Mouse (Mus musculus) limb, embryonic 13.5 days (tissue): ENCODE measurements at regions not wholly inside any gene's neighbourhood (a gene's known extent, or its start where the extent isn't known, plus 50 kb on each side); places are given as distances from the start of the nearest gene placed in this dataset.

ENCODE experiments used
- ATAC-seq: fragments of 200-750 bp; cut with Nextera tagmentation; 2 replicates; pipeline ENCODE4 v1.8.0; 2017; ENCODE audit warnings: low read depth, moderate number of reproducible peaks, moderate TSS enrichment; ENCODE audit not compliant: low FRiP score
- H3K27ac ChIP-seq: fragments of 300-500 bp; sonication (generic); 2 replicates; pipeline ENCODE4 v1.5.1; 2015; ENCODE audit warnings: inconsistent platforms, mild to moderate bottlenecking, moderate library complexity
- H3K27me3 ChIP-seq: fragments of 300-500 bp; sonication (generic); 2 replicates; pipeline ENCODE4 v1.6.1; 2015; ENCODE audit warnings: mild to moderate bottlenecking, inconsistent platforms
- H3K36me3 ChIP-seq: fragments of 300-500 bp; sonication (generic); 2 replicates; pipeline ENCODE4 v1.6.1; 2015; ENCODE audit warnings: inconsistent platforms, mild to moderate bottlenecking, moderate library complexity
- H3K4me1 ChIP-seq: fragments of 300-500 bp; sonication (generic); 2 replicates; pipeline ENCODE4 v1.6.1; 2015; ENCODE audit warnings: inconsistent platforms
- H3K4me2 ChIP-seq: fragments of 300-500 bp; sonication (generic); replicated peaks from 2 replicates; pipeline ENCODE4 v1.6.1; 2015; ENCODE audit warnings: inconsistent platforms, mild to moderate bottlenecking, moderate library complexity
- H3K4me3 ChIP-seq: fragments of 300-500 bp; sonication (generic); 2 replicates; pipeline ENCODE4 v1.5.1; 2015; ENCODE audit warnings: moderate library complexity, mild to moderate bottlenecking, inconsistent platforms
- H3K9ac ChIP-seq: fragments of 300-500 bp; sonication (generic); 2 replicates; pipeline ENCODE4 v1.6.1; 2015; ENCODE audit warnings: mild to moderate bottlenecking, inconsistent platforms
- H3K9me3 ChIP-seq: fragments of 300-500 bp; sonication (generic); 2 replicates; pipeline ENCODE4 v1.6.1; 2016; ENCODE audit warnings: inconsistent platforms
- WGBS: fragments of 180-500 bp; shearing (Covaris S2); methylation state at CpG from one replicate; pipeline ENCODE4 v1.1.7; 2015; 5-methylcytosine and 5-hydroxymethylcytosine counted together

DNA sequence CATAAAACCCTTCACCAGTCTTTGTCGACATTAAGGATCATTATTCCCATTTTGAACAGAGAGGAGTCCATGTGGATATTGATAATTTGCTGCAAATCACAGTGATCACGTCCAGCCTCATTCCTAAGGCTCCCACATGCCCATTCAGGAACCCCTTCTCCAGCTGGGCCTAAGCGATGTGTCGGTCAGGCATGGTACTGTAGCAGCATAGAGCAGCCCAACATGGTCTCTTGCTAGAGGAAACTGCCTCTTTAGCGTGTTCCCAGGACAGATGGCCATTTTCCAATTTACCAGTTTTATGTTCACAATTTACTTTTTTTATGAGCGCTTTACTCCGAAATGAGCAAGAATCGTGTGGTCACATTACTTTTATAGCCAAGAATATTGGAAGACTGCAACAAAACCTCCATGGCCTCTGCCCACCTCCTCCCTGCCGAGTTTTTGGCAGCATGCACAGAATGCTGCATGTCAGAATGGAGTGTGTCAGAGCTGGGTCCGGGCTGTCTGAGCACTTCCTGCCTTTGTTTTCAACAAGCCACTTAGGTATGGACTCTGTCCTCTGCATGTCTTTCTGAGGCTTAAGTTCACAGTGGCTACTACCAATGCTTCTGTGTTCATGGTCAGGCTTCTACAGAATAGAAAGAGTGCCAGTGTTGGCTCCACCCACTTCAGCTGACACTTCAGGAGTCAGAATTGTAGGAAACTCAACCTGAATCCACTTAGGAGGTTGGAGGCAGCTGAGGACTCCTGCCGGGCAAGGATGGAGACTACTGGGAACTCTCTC is 419.6 kb upstream of the Gm10131 start:
- peak overlapping the region; percentile 35 for H3K4me2 ChIP-seq
- no peaks in the 10 kb centered on the region for H3K9me3 ChIP-seq
- H3K36me3 ChIP-seq, result no peaks in the 10 kb centered on the region
- peaks cover 5% of the 10 kb centered on the region; the same call in 1 of the 2 replicates for H3K27me3 ChIP-seq
- peaks cover 9% of the 10 kb centered on the region for H3K4me1 ChIP-seq
- peak overlapping the region; percentile 28; the same call in 1 of the 2 replicates for H3K27ac ChIP-seq
- H3K4me3 ChIP-seq, result no peak overlapping the region
- H3K9ac ChIP-seq, result no peak overlapping the region
- peak; percentile 78; the same call in 1 of the 2 replicates for ATAC-seq
- 35% methylated on average over 11 of the region's 11 CpGs for WGBS

DNA sequence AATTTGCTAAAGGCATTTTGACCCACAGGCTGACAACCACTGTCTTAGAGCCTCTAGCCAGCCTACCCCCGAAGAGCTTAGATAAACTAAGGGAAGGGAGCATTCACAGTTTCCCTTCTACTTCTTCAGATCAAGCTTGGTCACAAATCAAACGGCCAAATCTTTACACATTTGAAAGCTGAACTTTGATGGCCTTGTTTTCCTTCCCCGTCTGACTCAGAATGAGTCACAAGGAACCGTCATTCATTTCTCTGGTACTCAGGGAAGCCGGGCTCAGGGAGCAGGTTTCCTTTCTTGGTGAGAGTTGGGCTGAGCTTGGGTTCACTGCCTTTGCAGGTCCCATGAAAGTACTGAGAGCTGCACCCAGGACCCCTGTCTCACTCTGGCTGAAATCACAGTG is 418.5 kb upstream of the Gm10131 start:
- peaks cover 5% of the 10 kb centered on the region; the same call in 1 of the 2 replicates for H3K27me3 ChIP-seq
- H3K36me3 ChIP-seq, result no peaks in the 10 kb centered on the region
- no peak overlapping the region for H3K9ac ChIP-seq
- WGBS, result 75% methylated on average over 5 of the region's 5 CpGs
- no peak for ATAC-seq
- H3K4me1 ChIP-seq, result peaks cover 9% of the 10 kb centered on the region
- no peak overlapping the region for H3K4me3 ChIP-seq
- H3K9me3 ChIP-seq, result no peaks in the 10 kb centered on the region
- no peak overlapping the region for H3K27ac ChIP-seq
- H3K4me2 ChIP-seq, result no peak overlapping the region

DNA sequence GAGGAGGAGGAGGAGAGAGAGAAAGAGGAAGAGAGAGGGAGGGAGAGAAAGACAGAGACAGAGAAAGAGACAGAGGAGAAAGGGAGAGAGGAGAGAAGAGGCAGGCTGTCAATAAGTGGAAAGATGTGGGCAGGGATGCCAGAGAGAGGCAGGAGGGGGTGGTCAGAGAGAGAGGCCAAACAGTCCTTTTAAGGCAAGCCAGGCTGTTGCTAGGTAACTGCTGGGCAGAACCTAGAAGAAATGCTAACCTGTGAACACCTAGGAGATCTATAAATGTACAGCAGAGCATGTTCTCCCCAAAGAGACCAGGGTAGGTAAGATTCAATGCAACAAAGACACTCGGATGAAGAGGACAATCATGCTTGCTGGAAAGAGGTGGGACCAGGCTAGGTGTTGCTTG is 417.9 kb upstream of the Gm10131 start:
- Histone ChIP-seq H3K9me3 (no peaks in the 10 kb centered on the region), H3K9ac (no peak overlapping the region), H3K4me2 (no peak overlapping the region), H3K4me3 (no peak overlapping the region), H3K4me1 (peaks cover 9% of the 10 kb centered on the region), H3K27ac (no peak overlapping the region), H3K36me3 (no peaks in the 10 kb centered on the region), H3K27me3 (peaks cover 5% of the 10 kb centered on the region; the same call in 1 of the 2 replicates)
- ATAC-seq, result no peak
- WGBS, result 81% methylated on average over 1 of the region's 1 CpGs

DNA sequence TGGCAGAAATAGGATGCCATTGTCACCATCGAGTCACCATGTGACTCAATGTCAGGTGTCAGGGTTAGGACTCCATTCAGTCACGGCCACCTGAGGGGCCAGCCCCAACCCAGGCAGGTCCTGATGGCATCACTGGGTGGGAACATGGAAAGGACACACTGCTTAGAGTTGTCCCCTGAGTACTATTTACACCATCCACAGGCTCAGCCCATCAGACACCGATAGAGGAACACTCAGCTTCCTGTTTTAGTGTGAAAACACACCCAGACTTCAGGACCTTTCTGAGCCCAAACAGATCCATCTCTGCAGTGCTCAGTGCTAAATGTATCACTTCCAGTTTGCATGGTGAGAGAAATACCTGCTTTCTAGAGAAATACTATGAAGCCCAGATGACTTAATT is 416.7 kb upstream of the Gm10131 start:
- Histone ChIP-seq H3K4me2 (no peak overlapping the region), H3K9ac (no peak overlapping the region), H3K4me1 (peaks cover 9% of the 10 kb centered on the region), H3K27me3 (peaks cover 4% of the 10 kb centered on the region; the same call in 1 of the 2 replicates), H3K27ac (no peak overlapping the region), H3K9me3 (no peaks in the 10 kb centered on the region), H3K4me3 (no peak overlapping the region), H3K36me3 (no peaks in the 10 kb centered on the region)
- 81% methylated on average over 3 of the region's 3 CpGs for WGBS
- ATAC-seq, result no peak

DNA sequence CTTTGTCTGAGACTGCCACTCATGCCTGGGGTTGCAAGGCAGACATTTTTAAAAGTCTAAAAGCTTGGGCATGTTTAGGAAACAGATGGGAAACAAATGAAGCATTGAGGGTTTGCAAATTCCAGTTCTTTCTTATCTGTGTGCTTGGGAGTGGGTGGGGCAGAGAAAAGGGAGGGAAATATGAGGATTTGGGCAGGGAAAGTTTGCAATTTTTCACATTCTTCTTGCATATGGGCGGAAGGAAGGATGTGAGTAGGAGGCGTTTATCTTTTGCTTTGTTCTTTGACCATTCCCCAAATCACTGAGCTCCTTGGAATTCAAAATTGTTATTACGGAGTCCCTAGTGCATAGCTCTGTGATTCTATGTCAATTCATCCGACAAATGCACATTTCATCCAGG is 413.7 kb upstream of the Gm10131 start:
- H3K4me3 ChIP-seq, result no peak overlapping the region
- no peak overlapping the region for H3K9ac ChIP-seq
- H3K4me1 ChIP-seq, result no peaks in the 10 kb centered on the region
- H3K27me3 ChIP-seq, result no peaks in the 10 kb centered on the region
- no peaks in the 10 kb centered on the region for H3K36me3 ChIP-seq
- no peak overlapping the region for H3K27ac ChIP-seq
- H3K9me3 ChIP-seq, result no peaks in the 10 kb centered on the region
- H3K4me2 ChIP-seq, result no peak overlapping the region
- 77% methylated on average over 4 of the region's 4 CpGs for WGBS
- no peak for ATAC-seq

DNA sequence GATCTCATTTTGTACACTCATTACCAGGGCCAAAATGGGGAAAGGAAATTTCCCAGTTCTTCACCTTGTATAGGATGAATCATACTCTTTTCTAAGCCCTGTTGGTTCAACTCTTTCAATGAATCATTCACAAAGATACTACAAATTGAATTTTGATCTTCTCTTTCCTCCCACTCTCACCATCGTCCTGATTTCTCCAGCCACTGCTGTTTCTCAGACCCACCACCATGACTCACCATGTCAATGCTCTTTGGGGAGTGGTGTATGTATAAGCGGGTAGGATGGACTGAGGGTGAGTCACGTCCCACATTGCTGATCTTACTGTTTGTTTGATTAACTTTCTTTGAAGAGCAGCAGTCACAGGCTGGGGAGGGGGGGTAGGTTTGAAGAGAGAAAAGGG is 412.3 kb upstream of the Gm10131 start:
- Histone ChIP-seq H3K9me3 (no peaks in the 10 kb centered on the region), H3K27ac (no peak overlapping the region), H3K27me3 (no peaks in the 10 kb centered on the region), H3K4me1 (no peaks in the 10 kb centered on the region), H3K9ac (no peak overlapping the region), H3K4me3 (no peak overlapping the region), H3K4me2 (no peak overlapping the region), H3K36me3 (no peaks in the 10 kb centered on the region)
- no peak for ATAC-seq
- WGBS, result 84% methylated on average over 3 of the region's 3 CpGs

DNA sequence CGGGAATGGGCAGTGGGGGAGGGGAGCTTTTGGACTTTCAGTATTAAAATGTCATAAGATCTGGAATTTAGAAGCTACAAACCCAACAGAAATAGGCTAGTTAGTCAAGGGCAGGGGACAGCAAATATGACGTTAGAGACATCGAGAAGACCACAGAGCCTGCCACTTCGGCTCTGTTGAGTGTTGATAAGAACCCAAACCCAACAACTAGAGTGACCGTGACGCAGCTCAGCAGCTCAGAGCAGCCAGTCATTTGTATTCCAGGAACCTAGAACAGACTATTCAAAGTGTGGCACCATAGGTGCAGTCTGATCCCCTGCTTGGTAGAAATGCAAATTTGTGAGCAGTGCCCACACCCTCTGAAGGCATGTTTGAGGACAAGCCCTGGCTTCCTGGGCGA is 409.8 kb upstream of the Gm10131 start:
- no peak overlapping the region for H3K4me2 ChIP-seq
- no peaks in the 10 kb centered on the region for H3K27me3 ChIP-seq
- H3K4me1 ChIP-seq, result no peaks in the 10 kb centered on the region
- ATAC-seq, result no peak
- no peaks in the 10 kb centered on the region for H3K36me3 ChIP-seq
- no peak overlapping the region for H3K4me3 ChIP-seq
- no peaks in the 10 kb centered on the region for H3K9me3 ChIP-seq
- H3K9ac ChIP-seq, result no peak overlapping the region
- 84% methylated on average over 7 of the region's 7 CpGs for WGBS
- no peak overlapping the region for H3K27ac ChIP-seq

DNA sequence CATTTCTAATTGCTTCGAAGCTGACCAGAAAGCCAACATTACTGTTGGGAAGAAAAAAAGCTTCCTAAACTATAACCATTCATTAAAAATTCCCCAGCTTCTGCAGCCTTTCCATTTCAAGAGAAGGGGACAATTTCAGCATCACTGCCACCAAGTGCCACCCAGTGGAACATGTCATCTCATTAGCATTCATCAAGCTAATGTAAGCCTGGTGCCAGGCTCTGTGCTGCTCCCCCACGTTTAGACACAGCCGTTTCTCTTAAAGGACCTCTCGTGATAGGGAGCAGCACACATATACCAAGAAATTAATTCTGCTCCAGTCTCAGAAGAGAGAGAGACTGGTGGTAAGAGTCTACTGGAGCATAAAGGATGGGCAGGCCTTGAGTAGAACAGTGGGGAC is 409.1 kb upstream of the Gm10131 start:
- Histone ChIP-seq H3K9me3 (0 out of 2 replicates have a peak, but pooled peaks cover 2% of the 10 kb centered on the region), H3K4me2 (no peak overlapping the region), H3K36me3 (no peaks in the 10 kb centered on the region), H3K27me3 (no peaks in the 10 kb centered on the region), H3K4me1 (no peaks in the 10 kb centered on the region), H3K4me3 (no peak overlapping the region), H3K9ac (no peak overlapping the region), H3K27ac (no peak overlapping the region)
- ATAC-seq, result no peak
- WGBS, result 69% methylated on average over 4 of the region's 4 CpGs

DNA sequence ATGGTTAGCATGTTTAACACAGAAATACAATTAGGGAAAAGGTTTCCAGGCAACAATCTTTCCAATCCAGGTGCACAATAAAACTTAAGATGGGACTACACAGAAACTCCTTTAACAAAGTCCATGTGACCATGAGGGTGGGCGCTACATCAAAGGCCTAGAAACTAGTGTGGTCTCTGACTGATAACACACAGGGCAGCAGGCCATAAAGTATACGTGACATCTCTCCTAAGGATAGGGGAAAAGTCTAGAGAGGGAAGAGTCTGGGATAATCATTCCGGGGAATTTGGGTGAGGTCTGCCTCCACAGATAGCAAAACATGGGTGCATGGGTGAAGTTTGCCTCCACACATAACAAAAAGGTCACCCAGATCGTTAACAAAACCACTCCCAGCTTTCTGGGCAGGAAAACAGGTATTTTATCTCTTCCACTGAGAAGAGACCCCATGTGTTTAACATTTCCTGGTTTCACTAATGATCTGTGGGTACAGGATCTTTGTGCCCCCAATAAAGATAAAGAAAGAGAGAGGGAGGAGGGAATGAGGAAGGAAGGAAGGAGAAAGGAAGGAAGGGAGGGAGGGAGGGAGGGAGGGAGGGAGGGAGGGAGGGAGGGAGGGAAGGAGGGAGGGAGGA is 402.0 kb upstream of the Gm10131 start:
- no peak overlapping the region for H3K4me3 ChIP-seq
- no peak for ATAC-seq
- no peak overlapping the region for H3K9ac ChIP-seq
- no peak overlapping the region for H3K27ac ChIP-seq
- no peaks in the 10 kb centered on the region for H3K27me3 ChIP-seq
- 0 out of 2 replicates have a peak, but pooled peaks cover 4% of the 10 kb centered on the region for H3K9me3 ChIP-seq
- H3K36me3 ChIP-seq, result no peaks in the 10 kb centered on the region
- H3K4me1 ChIP-seq, result no peaks in the 10 kb centered on the region
- no peak overlapping the region for H3K4me2 ChIP-seq
- WGBS, result 23% methylated on average over 4 of the region's 4 CpGs

DNA sequence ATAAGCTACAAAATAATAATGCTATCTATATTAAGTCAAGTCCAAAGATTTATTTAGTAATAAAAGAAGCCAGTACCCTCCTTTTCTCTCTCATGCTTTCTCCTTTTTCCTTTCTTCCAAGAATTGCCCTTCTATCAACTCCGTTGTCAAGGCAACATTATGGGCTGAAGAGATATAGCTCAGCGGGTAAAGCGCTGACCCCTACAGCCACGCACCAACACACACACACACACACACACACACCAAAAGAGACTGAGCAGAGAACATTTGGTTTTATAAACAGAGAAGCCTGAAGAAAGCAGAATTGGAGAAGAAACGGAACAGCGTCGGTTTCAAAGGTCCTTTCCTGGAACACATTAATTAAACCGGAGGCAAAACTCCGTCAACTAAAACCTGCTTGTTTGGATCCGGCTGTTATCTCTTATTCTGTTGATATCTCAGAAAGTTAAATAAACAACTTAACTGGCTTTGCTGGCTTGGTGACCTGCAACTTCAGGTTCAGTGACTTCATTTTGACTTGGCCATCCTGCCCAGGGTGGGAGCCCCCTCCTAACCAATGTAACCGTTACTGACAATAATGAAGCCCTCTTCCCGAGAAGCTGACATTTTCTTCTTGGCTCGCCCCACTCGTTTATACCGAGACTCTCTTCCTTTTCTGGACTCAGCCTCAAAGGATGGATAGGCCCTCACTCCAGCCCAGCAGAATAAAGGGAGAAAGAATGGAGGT is 394.5 kb upstream of the Gm10131 start:
- Histone ChIP-seq H3K36me3 (no peaks in the 10 kb centered on the region), H3K4me3 (no peak overlapping the region), H3K4me1 (no peaks in the 10 kb centered on the region), H3K9ac (no peak overlapping the region), H3K27ac (no peak overlapping the region), H3K27me3 (no peaks in the 10 kb centered on the region), H3K9me3 (no peaks in the 10 kb centered on the region), H3K4me2 (no peak overlapping the region)
- 82% methylated on average over 15 of the region's 15 CpGs for WGBS
- no peak for ATAC-seq

DNA sequence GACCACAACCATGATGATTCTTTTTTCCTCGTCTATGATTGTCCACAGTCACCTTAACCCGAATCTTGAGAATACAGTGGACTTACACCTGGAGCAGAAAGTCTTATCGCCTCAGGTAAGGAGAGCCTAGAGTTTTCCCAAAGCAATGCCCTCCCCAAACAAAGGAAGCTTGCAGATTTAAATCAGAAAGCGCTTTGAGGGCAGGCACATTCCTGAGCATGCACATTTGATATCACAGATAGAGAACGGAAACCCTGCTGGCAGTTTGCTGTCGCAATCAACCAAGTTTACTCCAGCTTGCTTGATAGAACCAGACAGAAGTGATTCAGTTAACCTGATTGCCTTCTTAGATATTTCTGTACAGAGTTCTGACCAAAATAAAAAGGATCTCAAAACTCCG is 393.6 kb upstream of the Gm10131 start:
- Histone ChIP-seq H3K4me2 (no peak overlapping the region), H3K27me3 (no peaks in the 10 kb centered on the region), H3K9me3 (no peaks in the 10 kb centered on the region), H3K27ac (no peak overlapping the region), H3K4me1 (no peaks in the 10 kb centered on the region), H3K4me3 (no peak overlapping the region), H3K36me3 (no peaks in the 10 kb centered on the region), H3K9ac (no peak overlapping the region)
- ATAC-seq, result no peak
- WGBS, result 84% methylated on average over 7 of the region's 7 CpGs

DNA sequence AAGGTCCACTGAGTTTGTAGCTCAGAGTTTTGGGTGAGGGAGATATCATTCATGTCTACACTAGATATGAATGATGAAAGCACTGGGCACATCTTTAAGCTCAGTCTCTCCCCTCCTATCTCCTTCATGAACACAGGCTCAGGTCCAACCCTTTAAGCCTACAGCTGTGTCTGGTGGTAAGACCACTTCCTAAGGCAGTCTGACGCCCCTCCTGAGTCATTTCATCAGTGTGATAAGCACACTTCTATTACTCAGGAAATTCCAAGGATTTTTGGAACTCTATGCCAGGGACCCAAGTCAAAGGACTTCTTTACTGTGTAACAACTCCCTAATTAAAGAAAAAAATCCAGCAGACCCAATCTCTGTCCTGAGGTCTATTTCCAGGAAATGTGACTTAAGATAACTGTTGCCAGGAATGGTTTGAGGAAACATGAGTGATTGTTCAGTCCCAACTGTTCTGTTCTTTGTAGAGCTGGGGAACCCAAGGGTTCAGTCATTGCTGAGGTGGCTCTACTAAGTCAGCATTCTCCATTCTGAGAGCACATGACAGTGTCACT is 391.1 kb upstream of the Gm10131 start:
- H3K4me3 ChIP-seq, result no peak overlapping the region
- 64% methylated on average over 1 of the region's 1 CpGs for WGBS
- H3K4me1 ChIP-seq, result no peaks in the 10 kb centered on the region
- H3K9ac ChIP-seq, result no peak overlapping the region
- no peaks in the 10 kb centered on the region for H3K36me3 ChIP-seq
- no peak for ATAC-seq
- H3K27ac ChIP-seq, result no peak overlapping the region
- H3K9me3 ChIP-seq, result no peaks in the 10 kb centered on the region
- H3K4me2 ChIP-seq, result no peak overlapping the region
- no peaks in the 10 kb centered on the region for H3K27me3 ChIP-seq
